Mouse (Mus musculus): Measurements from ENCODE around the gene Foxm1. TPM values are rescaled to one million over a fixed set of nuclear protein-coding genes. Genes with fewer than 3 reads are reported as not detected.

Gene Foxm1
- total RNA-seq (2018; cell fraction: chromatin; rRNA removed), result 10 to 100 TPM in 9 of 26 experiments, 1 to 10 TPM in 17; 3.8 to 35.1 (median 7.7) TPM
- total RNA-seq (2018; cell fraction: cytosol; rRNA removed), result 1 to 10 TPM in 24 of 26 experiments, under 1 TPM in 2; 0.82 to 5.0 (median 1.7) TPM
- 10 to 100 TPM in 2 of 26 experiments, 1 to 10 TPM in 24; 2.1 to 30.2 (median 5.0) TPM for total RNA-seq (2018; cell fraction: nucleus; rRNA removed)
- polyA plus RNA-seq (2018), result 1.3 to 6.1 TPM (median 4.1 TPM) in 3 replicates

GRCm38 (mm10) chr6:128362381-128363006 lies at the start of gene Foxm1, which contains the start of gene Rhno1:
Foxm1 (plus strand) TSS chr6:128362967.
Rhno1 (minus strand) TSS chr6:128362911.
- under 1% methylated on average over 76 of the region's 76 CpGs for WGBS (ENCODE audit: missing documents)
- Histone ChIP-seq H3K79me2 (ENCODE audit: inconsistent target) (peaks cover 62% of the 10 kb centered on the region), H3K4me3 (ENCODE audit: inconsistent target) (peak within 1 kb of the TSS; percentile 80), H3K36me3 (ENCODE audit: inconsistent target) (no peaks in the 10 kb centered on the region), H3K27ac (peak within 1 kb of the TSS; percentile 58)

- no peak overlapping the region for H3K4me3 ChIP-seq (ENCODE audit: inconsistent target)
- no peaks in the 10 kb centered on the region for H3K36me3 ChIP-seq (ENCODE audit: inconsistent target)
- WGBS (ENCODE audit: missing documents), result 90% methylated on average over 6 of the region's 6 CpGs
Measured at GRCm38 (mm10) chr6:128314796-128315195, 48.0 kb upstream of the Foxm1 start.

GRCm38 (mm10) chr6:128315597-128315996 lies 47.2 kb upstream of the Foxm1 start:
- H3K27ac ChIP-seq, result no peak overlapping the region
- 84% methylated on average over 7 of the region's 8 CpGs for WGBS (ENCODE audit: missing documents)
- H3K79me2 ChIP-seq (ENCODE audit: inconsistent target), result no peaks in the 10 kb centered on the region
- H3K36me3 ChIP-seq (ENCODE audit: inconsistent target), result no peaks in the 10 kb centered on the region
- H3K4me3 ChIP-seq (ENCODE audit: inconsistent target), result no peak overlapping the region

More at GRCm38 (mm10) chr6:128314796-128315195, 48.0 kb upstream of the Foxm1 start:
- Histone ChIP-seq H3K27ac (no peak overlapping the region), H3K79me2 (ENCODE audit: inconsistent target) (no peaks in the 10 kb centered on the region)

GRCm38 (mm10) chr6:128318317-128318716 lies 44.5 kb upstream of the Foxm1 start:
- Histone ChIP-seq H3K27ac (no peak overlapping the region), H3K36me3 (ENCODE audit: inconsistent target) (no peaks in the 10 kb centered on the region), H3K4me3 (ENCODE audit: inconsistent target) (no peak overlapping the region), H3K79me2 (ENCODE audit: inconsistent target) (no peaks in the 10 kb centered on the region)
- 8% methylated on average over 4 of the region's 4 CpGs for WGBS (ENCODE audit: missing documents)

GRCm38 (mm10) chr6:128334397-128335124 lies 28.2 kb upstream of the Foxm1 start:
- Histone ChIP-seq H3K27ac (no peak overlapping the region), H3K79me2 (ENCODE audit: inconsistent target) (no peaks in the 10 kb centered on the region), H3K36me3 (ENCODE audit: inconsistent target) (no peaks in the 10 kb centered on the region), H3K4me3 (ENCODE audit: inconsistent target) (no peak overlapping the region)
- 24% methylated on average over 12 of the region's 12 CpGs for WGBS (ENCODE audit: missing documents)

- Histone ChIP-seq H3K36me3 (ENCODE audit: inconsistent target) (no peaks in the 10 kb centered on the region), H3K27ac (no peak overlapping the region), H3K79me2 (ENCODE audit: inconsistent target) (no peaks in the 10 kb centered on the region), H3K4me3 (ENCODE audit: inconsistent target) (no peak overlapping the region)
- 97% methylated on average over 7 of the region's 7 CpGs for WGBS (ENCODE audit: missing documents)
Measured at GRCm38 (mm10) chr6:128337467-128337866, 25.3 kb upstream of the Foxm1 start.

GRCm38 (mm10) chr6:128338876-128339275 lies 23.9 kb upstream of the Foxm1 start:
- Histone ChIP-seq H3K27ac (no peak overlapping the region), H3K79me2 (ENCODE audit: inconsistent target) (no peaks in the 10 kb centered on the region), H3K36me3 (ENCODE audit: inconsistent target) (no peaks in the 10 kb centered on the region), H3K4me3 (ENCODE audit: inconsistent target) (no peak overlapping the region)
- 79% methylated on average over 5 of the region's 5 CpGs for WGBS (ENCODE audit: missing documents)

GRCm38 (mm10) chr6:128341956-128342723 lies 20.6 kb upstream of the Foxm1 start:
- 99% methylated on average over 11 of the region's 11 CpGs for WGBS (ENCODE audit: missing documents)
- Histone ChIP-seq H3K36me3 (ENCODE audit: inconsistent target) (no peaks in the 10 kb centered on the region), H3K79me2 (ENCODE audit: inconsistent target) (no peaks in the 10 kb centered on the region), H3K4me3 (ENCODE audit: inconsistent target) (no peak overlapping the region), H3K27ac (no peak overlapping the region)

- WGBS (ENCODE audit: missing documents), result 8% methylated on average over 10 of the region's 10 CpGs
- Histone ChIP-seq H3K36me3 (ENCODE audit: inconsistent target) (no peaks in the 10 kb centered on the region), H3K4me3 (ENCODE audit: inconsistent target) (no peak overlapping the region), H3K27ac (no peak overlapping the region), H3K79me2 (ENCODE audit: inconsistent target) (no peaks in the 10 kb centered on the region)
Measured at GRCm38 (mm10) chr6:128345623-128346022, 17.1 kb upstream of the Foxm1 start.

GRCm38 (mm10) chr6:128346782-128347181 lies 16.0 kb upstream of the Foxm1 start:
- WGBS (ENCODE audit: missing documents), result 96% methylated on average over 6 of the region's 6 CpGs
- Histone ChIP-seq H3K4me3 (ENCODE audit: inconsistent target) (no peak overlapping the region), H3K79me2 (ENCODE audit: inconsistent target) (no peaks in the 10 kb centered on the region), H3K27ac (no peak overlapping the region), H3K36me3 (ENCODE audit: inconsistent target) (no peaks in the 10 kb centered on the region)

- Histone ChIP-seq H3K4me3 (ENCODE audit: inconsistent target) (no peak overlapping the region), H3K79me2 (ENCODE audit: inconsistent target) (no peaks in the 10 kb centered on the region), H3K36me3 (ENCODE audit: inconsistent target) (no peaks in the 10 kb centered on the region), H3K27ac (no peak overlapping the region)
- 34% methylated on average over 7 of the region's 7 CpGs for WGBS (ENCODE audit: missing documents)
Measured at GRCm38 (mm10) chr6:128349711-128350110, 13.1 kb upstream of the Foxm1 start.

- no peaks in the 10 kb centered on the region for H3K36me3 ChIP-seq (ENCODE audit: inconsistent target)
- H3K4me3 ChIP-seq (ENCODE audit: inconsistent target), result no peak overlapping the region
- WGBS (ENCODE audit: missing documents), result 77% methylated on average over 3 of the region's 3 CpGs
- H3K79me2 ChIP-seq (ENCODE audit: inconsistent target), result no peaks in the 10 kb centered on the region
- H3K27ac ChIP-seq, result no peak overlapping the region
Measured at GRCm38 (mm10) chr6:128354140-128354539, 8.6 kb upstream of the Foxm1 start.

- Histone ChIP-seq H3K4me3 (ENCODE audit: inconsistent target) (peak overlapping the region; percentile 77), H3K27ac (no peak overlapping the region), H3K79me2 (ENCODE audit: inconsistent target) (peaks cover 7% of the 10 kb centered on the region; the same call in 1 of the 2 replicates), H3K36me3 (ENCODE audit: inconsistent target) (no peaks in the 10 kb centered on the region)
- WGBS (ENCODE audit: missing documents), result 4% methylated on average over 28 of the region's 28 CpGs
Measured at GRCm38 (mm10) chr6:128355201-128355681, 7.5 kb upstream of the Foxm1 start.

- H3K4me3 ChIP-seq (ENCODE audit: inconsistent target), result peak within 1 kb of the TSS; percentile 77
- H3K79me2 ChIP-seq (ENCODE audit: inconsistent target), result peaks cover 13% of the 10 kb centered on the region; the same call in 1 of the 2 replicates
- no peaks in the 10 kb centered on the region for H3K36me3 ChIP-seq (ENCODE audit: inconsistent target)
- 1% methylated on average over 42 of the region's 42 CpGs for WGBS (ENCODE audit: missing documents)
- H3K27ac ChIP-seq, result no peak within 1 kb of the TSS
Measured at GRCm38 (mm10) chr6:128355726-128356416, 6.9 kb upstream of the Foxm1 start, which contains the start of gene Tulp3. Tulp3 (minus strand) TSS chr6:128355851.

Data from macrophage (primary cell).